24 mouse cellular contexts compared by ENCODE assay signal in the genomic region with DNA sequence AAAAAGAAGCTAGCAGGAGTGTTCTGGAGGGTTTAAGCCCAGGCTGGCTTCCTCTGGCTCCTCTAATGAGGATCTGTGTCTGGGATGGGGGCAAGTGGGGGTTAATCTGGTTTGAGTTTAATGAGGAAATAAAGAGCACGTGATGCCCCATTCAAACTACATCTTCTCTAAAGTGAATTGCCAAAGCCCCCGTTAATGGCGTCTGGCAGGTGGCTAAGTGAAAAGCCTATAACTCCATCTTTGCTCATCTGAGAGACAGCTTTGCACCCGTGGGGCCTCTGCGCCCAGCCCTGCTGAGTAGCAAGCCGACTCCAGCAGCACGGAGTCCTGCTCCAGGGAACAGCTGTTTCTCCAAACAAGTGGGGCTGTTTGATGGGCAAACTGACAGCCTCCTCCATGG.
DNase-seq lines count a peak whose midpoint lies in the region; ATAC-seq and TF ChIP-seq lines count a peak whose summit lies in the region.
"Had no signal": no experiment of that assay in that cellular context is flagged by ENCODE, and none has a peak within 500 bp of the region (broad histone marks: within the 10 kb centered on the region; RNA-seq: fewer than 3 reads in every experiment).

No protein-coding gene starts in this region.

- peak; percentile 65; the same call in 1 of the 2 replicates for ATAC-seq in forebrain, embryonic 11.5 days (replicated peaks; ENCODE audit: low FRiP score)
- no peak for ATAC-seq in midbrain, postnatal 0 days (ENCODE audit: low FRiP score)
- ATAC-seq in midbrain, embryonic 11.5 days (ENCODE audit: low FRiP score), result no peak
- peak; percentile 43 for ATAC-seq in intestine, embryonic 15.5 days
- ATAC-seq: activated CD4-positive, CD25-positive, alpha-beta regulatory T cell, adult 4 months; CD4-positive, CD25-positive, alpha-beta regulatory T cell, adult 4 months had no signal

- no peak overlapping the region for H3K27ac ChIP-seq in forebrain, embryonic 11.5 days (ENCODE audit: low read depth, low read length)
- H3K27ac ChIP-seq in forebrain, embryonic 10.5 days, result no peak overlapping the region
- no peak overlapping the region for H3K27ac ChIP-seq in midbrain, postnatal 0 days (ENCODE audit: low read depth, low read length)
- no peak overlapping the region for H3K27ac ChIP-seq in midbrain, embryonic 11.5 days (ENCODE audit: low read depth, low read length)
- peak overlapping the region; percentile 27; the same call in 1 of the 2 replicates for H3K27ac ChIP-seq in intestine, embryonic 15.5 days
- H3K27ac ChIP-seq in heart, adult 2 months, result no peak overlapping the region
- H3K27ac ChIP-seq: heart, embryonic 13.5 days; hindbrain, embryonic 15.5 days; liver, embryonic 14.5 days; lung, embryonic 15.5 days; macrophage; midbrain, embryonic 10.5 days had no signal

- TF ChIP-seq POLR2A in heart, adult 2 months (IDR thresholded peaks at IDR 0.05; ENCODE audit: insufficient read depth, low read depth, low read length), result no peak

- TF ChIP-seq CTCF in midbrain, postnatal 0 days (IDR thresholded peaks at IDR 0.05), result no peak
- TF ChIP-seq CTCF in heart, adult 2 months (IDR thresholded peaks at IDR 0.05), result no peak

- no peaks in the 10 kb centered on the region for H3K36me3 ChIP-seq in forebrain, embryonic 11.5 days (ENCODE audit: control insufficient read depth, insufficient read depth, low read length)
- H3K36me3 ChIP-seq in forebrain, embryonic 10.5 days (replicated peaks), result no peaks in the 10 kb centered on the region
- H3K36me3 ChIP-seq in midbrain, postnatal 0 days (ENCODE audit: insufficient read depth, low read length), result no peaks in the 10 kb centered on the region
- H3K36me3 ChIP-seq in midbrain, embryonic 11.5 days (ENCODE audit: control insufficient read depth, insufficient read depth, low read length), result no peaks in the 10 kb centered on the region
- no peaks in the 10 kb centered on the region for H3K36me3 ChIP-seq in intestine, embryonic 15.5 days
- no peaks in the 10 kb centered on the region for H3K36me3 ChIP-seq in heart, adult 2 months (ENCODE audit: control insufficient read depth, insufficient read depth, low read length)
- H3K36me3 ChIP-seq: lung, embryonic 15.5 days; midbrain, embryonic 10.5 days had no signal

- WGBS in forebrain, embryonic 11.5 days, result 43% methylated on average over 7 of the region's 7 CpGs
- 66% methylated on average over 7 of the region's 7 CpGs for WGBS in forebrain, embryonic 10.5 days
- WGBS in midbrain, postnatal 0 days, result 55% methylated on average over 7 of the region's 7 CpGs
- 79% methylated on average over 7 of the region's 7 CpGs for WGBS in midbrain, embryonic 11.5 days
- 75% methylated on average over 7 of the region's 7 CpGs for WGBS in intestine, embryonic 15.5 days
- WGBS in heart, adult 2 months, result 90% methylated on average over 7 of the region's 7 CpGs

- H3K9me3 ChIP-seq in forebrain, embryonic 11.5 days (ENCODE audit: control insufficient read depth, low read length), result no peaks in the 10 kb centered on the region
- H3K9me3 ChIP-seq in forebrain, embryonic 10.5 days, result peaks cover 4% of the 10 kb centered on the region; the same call in 1 of the 2 replicates
- H3K9me3 ChIP-seq in midbrain, postnatal 0 days (ENCODE audit: low read length), result no peaks in the 10 kb centered on the region
- H3K9me3 ChIP-seq in midbrain, embryonic 11.5 days (ENCODE audit: control insufficient read depth, low read length), result no peaks in the 10 kb centered on the region; the same call in 1 of the 2 replicates
- H3K9me3 ChIP-seq in intestine, embryonic 15.5 days, result no peaks in the 10 kb centered on the region
- H3K9me3 ChIP-seq: hindbrain, embryonic 15.5 days; lung, embryonic 15.5 days had no signal

- no peak overlapping the region for H3K9ac ChIP-seq in forebrain, embryonic 11.5 days (ENCODE audit: low read length)
- no peak overlapping the region for H3K9ac ChIP-seq in midbrain, postnatal 0 days (replicated peaks; ENCODE audit: low read length, poor library complexity, severe bottlenecking)
- no peak overlapping the region for H3K9ac ChIP-seq in midbrain, embryonic 11.5 days (ENCODE audit: low read length)
- no peak overlapping the region for H3K9ac ChIP-seq in intestine, embryonic 15.5 days
- no peak overlapping the region for H3K9ac ChIP-seq in heart, adult 2 months (ENCODE audit: low read depth, low read length)
- H3K9ac ChIP-seq: heart, embryonic 13.5 days; hindbrain, embryonic 15.5 days; liver, embryonic 14.5 days; lung, embryonic 15.5 days had no signal

- no peaks in the 10 kb centered on the region for H3K4me1 ChIP-seq in forebrain, embryonic 11.5 days (replicated peaks; ENCODE audit: control insufficient read depth, insufficient read depth, low read length)
- H3K4me1 ChIP-seq in forebrain, embryonic 10.5 days, result peaks cover 8% of the 10 kb centered on the region; the same call in 1 of the 2 replicates
- no peaks in the 10 kb centered on the region for H3K4me1 ChIP-seq in midbrain, postnatal 0 days (ENCODE audit: insufficient read depth, low read length)
- no peaks in the 10 kb centered on the region for H3K4me1 ChIP-seq in midbrain, embryonic 11.5 days (ENCODE audit: control insufficient read depth, insufficient read depth, low read length)
- no peaks in the 10 kb centered on the region for H3K4me1 ChIP-seq in intestine, embryonic 15.5 days (replicated peaks)
- no peaks in the 10 kb centered on the region for H3K4me1 ChIP-seq in heart, adult 2 months (ENCODE audit: control insufficient read depth, insufficient read depth, low read length)
- H3K4me1 ChIP-seq: heart, embryonic 13.5 days; hindbrain, embryonic 15.5 days; lung, embryonic 15.5 days; midbrain, embryonic 10.5 days had no signal

- no peak for TF ChIP-seq EP300 in heart, adult 2 months (IDR thresholded peaks at IDR 0.05; ENCODE audit: insufficient read depth, low read depth, low read length)

- no peaks in the 10 kb centered on the region for H3K27me3 ChIP-seq in forebrain, embryonic 11.5 days (ENCODE audit: control insufficient read depth, insufficient read depth, low read length)
- no peaks in the 10 kb centered on the region for H3K27me3 ChIP-seq in forebrain, embryonic 10.5 days (ENCODE audit: poor library complexity, severe bottlenecking)
- no peaks in the 10 kb centered on the region for H3K27me3 ChIP-seq in midbrain, postnatal 0 days (ENCODE audit: insufficient read depth, low read length)
- H3K27me3 ChIP-seq in midbrain, embryonic 11.5 days (ENCODE audit: control insufficient read depth, insufficient read depth, low read length), result no peaks in the 10 kb centered on the region
- H3K27me3 ChIP-seq in intestine, embryonic 15.5 days (replicated peaks), result no peaks in the 10 kb centered on the region
- no peaks in the 10 kb centered on the region for H3K27me3 ChIP-seq in heart, adult 2 months (ENCODE audit: control insufficient read depth, insufficient read depth, low read length)
- H3K27me3 ChIP-seq: heart, embryonic 13.5 days; hindbrain, embryonic 15.5 days; lung, embryonic 15.5 days had no signal

- H3K79me2 ChIP-seq in heart, adult 2 months (replicated peaks; ENCODE audit: control insufficient read depth, insufficient read depth, low read length), result no peaks in the 10 kb centered on the region

- H3K4me2 ChIP-seq in forebrain, embryonic 11.5 days (ENCODE audit: low read depth, low read length, severe bottlenecking), result no peak overlapping the region
- H3K4me2 ChIP-seq in midbrain, postnatal 0 days (ENCODE audit: low read depth, low read length, poor library complexity, severe bottlenecking), result no peak overlapping the region
- H3K4me2 ChIP-seq in midbrain, embryonic 11.5 days, result no peak overlapping the region
- no peak overlapping the region for H3K4me2 ChIP-seq in intestine, embryonic 15.5 days (replicated peaks)
- H3K4me2 ChIP-seq: heart, embryonic 13.5 days; hindbrain, embryonic 15.5 days; lung, embryonic 15.5 days had no signal

- no peak overlapping the region for H3K4me3 ChIP-seq in forebrain, embryonic 11.5 days (ENCODE audit: low read depth, low read length)
- no peak overlapping the region for H3K4me3 ChIP-seq in forebrain, embryonic 10.5 days
- no peak overlapping the region for H3K4me3 ChIP-seq in midbrain, postnatal 0 days (ENCODE audit: low read depth, low read length)
- H3K4me3 ChIP-seq in midbrain, embryonic 11.5 days (ENCODE audit: low read depth, low read length), result no peak overlapping the region
- H3K4me3 ChIP-seq in intestine, embryonic 15.5 days (replicated peaks), result no peak overlapping the region
- H3K4me3 ChIP-seq in heart, adult 2 months, result no peak overlapping the region
- H3K4me3 ChIP-seq: heart, embryonic 13.5 days; hindbrain, embryonic 15.5 days; lung, embryonic 15.5 days; midbrain, embryonic 10.5 days had no signal

- intact Hi-C loops in heart, adult 2 months (cut with DNase I), result no loop called here

- no peak for DNase-seq in forebrain, embryonic 11.5 days (ENCODE audit: low spot score)
- no peak for DNase-seq in forebrain, embryonic 10.5 days (ENCODE audit: extremely low spot score, low spot score)
- peak; percentile 9 for DNase-seq in midbrain, postnatal 0 days (ENCODE audit: low spot score)
- no peak for DNase-seq in midbrain, embryonic 11.5 days (ENCODE audit: low spot score, missing footprints)
- no peak for DNase-seq in heart, adult 2 months
- DNase-seq in lung, postnatal 25 days (ENCODE audit: low spot score), result no peak
- DNase-seq: adrenal gland, postnatal 14 days; cerebellum, adult 11-12 months; cerebellum, postnatal 25 days; embryo, embryonic 11 days; heart, adult 11 months; kidney, adult 9 months; kidney, postnatal 4 days; layer of hippocampus, adult 9-11 months; thymus, postnatal 14 days had no signal

Comparison
In these comparisons a context has a peak if more than half of its experiments do, and no peak if none do; other contexts are left out.
1. ATAC-seq: peak in forebrain, embryonic 11.5 days (single experiment) and intestine, embryonic 15.5 days (single experiment); none in midbrain, postnatal 0 days (single experiment) and midbrain, embryonic 11.5 days (single experiment).